Mouse (Mus musculus) bone marrow, adult 2 months (tissue): ENCODE data around the gene Smurf2.

Experiments used
- CTCF ChIP-seq: fragments of 200-500 bp; IDR thresholded peaks from 2 replicates; pipeline ENCODE4 v1.5.1; 2011; ENCODE audit warnings: low read length, control low read depth; ENCODE audit not compliant: control insufficient read depth, insufficient read depth
- POLR2A ChIP-seq: fragments of 200-500 bp; IDR thresholded peaks from 2 replicates; pipeline ENCODE4 v1.6.1; 2011; ENCODE audit warnings: low read depth, mild to moderate bottlenecking, control low read depth, low read length, borderline replicate concordance; ENCODE audit not compliant: control insufficient read depth

GRCm38 (mm10) chr11:106795679-106796078 is 124.8 kb downstream of the Smurf2 start:
- TF ChIP-seq CTCF (no peak), POLR2A (no peak)
